In genomic region chr6:38921095-38921809, GRCm38 (mm10) we compare ENCODE assay signal across 10 mouse cellular contexts. TPM values are rescaled to one million over a fixed set of nuclear protein-coding genes. Genes with fewer than 3 reads are reported as not detected.
A peak's percentile ranks its signal among the peaks of the same experiment; 100 is the strongest.
DNase-seq lines count a peak whose midpoint lies in the region; ATAC-seq and TF ChIP-seq lines count a peak whose summit lies in the region.
"Had no signal": no experiment of that assay in that cellular context is flagged by ENCODE, and none has a peak within 500 bp of the region (broad histone marks: within the 10 kb centered on the region; RNA-seq: fewer than 3 reads in every experiment).

No protein-coding gene starts in this region.

- peak; percentile 27; the same call in 1 of the 2 replicates for ATAC-seq in heart, embryonic 12.5 days (ENCODE audit: insufficient number of reproducible peaks, low FRiP score)
- peak; percentile 67 for ATAC-seq in G1E (ENCODE audit: extremely low read depth, insufficient number of reproducible peaks, low FRiP score, poor library complexity, severe bottlenecking)
- ATAC-seq in liver, embryonic 16.5 days (ENCODE audit: low read depth), result peak; percentile 62

- H3K4me1 ChIP-seq in heart, embryonic 12.5 days (replicated peaks), result peaks cover 44% of the 10 kb centered on the region
- H3K4me1 ChIP-seq in G1E (ENCODE audit: insufficient read depth, low read depth, low read length), result peaks cover 95% of the 10 kb centered on the region
- H3K4me1 ChIP-seq in erythroblast, embryonic 14.5 days (ENCODE audit: control insufficient read depth), result peaks cover 100% of the 10 kb centered on the region
- peaks cover 92% of the 10 kb centered on the region for H3K4me1 ChIP-seq in liver, embryonic 16.5 days (ENCODE audit: control insufficient read depth, low read depth, low read length)

- WGBS in heart, embryonic 12.5 days, result 47% methylated on average over 17 of the region's 17 CpGs
- 34% methylated on average over 17 of the region's 17 CpGs for WGBS in liver, embryonic 16.5 days (ENCODE audit: insufficient replicate concordance)

- no peak for TF ChIP-seq CTCF in G1E (IDR thresholded peaks at IDR 0.05; ENCODE audit: low read depth, low read length)

- DNase-seq in heart, postnatal 25 days (ENCODE audit: low spot score), result no peak
- peak; percentile 41 for DNase-seq in G1E (ENCODE audit: low spot score)
- DNase-seq in left cerebral cortex, adult 18-20 months (ENCODE audit: low spot score in 2 of 2), result no peak
- no peak for DNase-seq in layer of hippocampus, postnatal 10 days (ENCODE audit: low spot score in 2 of 2)
- DNase-seq in right cerebral cortex, adult 18-20 months, result no peak
- DNase-seq: gastrocnemius, postnatal 36 days; layer of hippocampus, postnatal 36 days had no signal

- no peak overlapping the region for H3K9ac ChIP-seq in heart, embryonic 12.5 days
- H3K9ac ChIP-seq in liver, embryonic 16.5 days (ENCODE audit: low read depth, low read length), result peak overlapping the region; percentile 69

- H3K9me3 ChIP-seq in heart, embryonic 12.5 days (replicated peaks), result no peaks in the 10 kb centered on the region
- peaks cover 13% of the 10 kb centered on the region for H3K9me3 ChIP-seq in G1E (replicated peaks)
- H3K9me3 ChIP-seq in erythroblast, embryonic 14.5 days (ENCODE audit: control insufficient read depth, low read length), result no peaks in the 10 kb centered on the region
- no peaks in the 10 kb centered on the region for H3K9me3 ChIP-seq in liver, embryonic 16.5 days (replicated peaks; ENCODE audit: control insufficient read depth, low read length)

- H3K27me3 ChIP-seq in heart, embryonic 12.5 days (replicated peaks), result no peaks in the 10 kb centered on the region
- peaks cover 2% of the 10 kb centered on the region for H3K27me3 ChIP-seq in G1E (ENCODE audit: insufficient read depth, low read length)
- H3K27me3 ChIP-seq in erythroblast, embryonic 14.5 days (ENCODE audit: control insufficient read depth), result no peaks in the 10 kb centered on the region
- no peaks in the 10 kb centered on the region for H3K27me3 ChIP-seq in liver, embryonic 16.5 days (ENCODE audit: control insufficient read depth, insufficient read depth, low read depth, low read length)

- H3K4me2 ChIP-seq in heart, embryonic 12.5 days, result peak overlapping the region; percentile 25; the same call in 1 of the 2 replicates
- H3K4me2 ChIP-seq in liver, embryonic 16.5 days (ENCODE audit: low read depth, low read length), result peak overlapping the region; percentile 64

- H3K4me3 ChIP-seq in heart, embryonic 12.5 days, result no peak overlapping the region
- peak overlapping the region; percentile 52; the same call in 1 of the 2 replicates for H3K4me3 ChIP-seq in G1E (ENCODE audit: low read depth, low read length)
- H3K4me3 ChIP-seq in erythroblast, embryonic 14.5 days (replicated peaks), result peak overlapping the region; percentile 56
- H3K4me3 ChIP-seq in liver, embryonic 16.5 days (ENCODE audit: low read depth, low read length), result peak overlapping the region; percentile 14

- intact Hi-C loops in heart, postnatal 25 days (cut with DNase I), result no loop called here

- H3K27ac ChIP-seq in heart, embryonic 12.5 days (ENCODE audit: poor library complexity, severe bottlenecking), result peak overlapping the region; percentile 48
- H3K27ac ChIP-seq in liver, embryonic 16.5 days (ENCODE audit: low read length), result peak overlapping the region; percentile 100

- no peaks in the 10 kb centered on the region for H3K36me3 ChIP-seq in heart, embryonic 12.5 days
- H3K36me3 ChIP-seq in G1E (replicated peaks), result no peaks in the 10 kb centered on the region
- H3K36me3 ChIP-seq in erythroblast, embryonic 14.5 days (ENCODE audit: control insufficient read depth), result peaks cover 45% of the 10 kb centered on the region
- H3K36me3 ChIP-seq in liver, embryonic 16.5 days (ENCODE audit: control insufficient read depth, insufficient read depth), result no peaks in the 10 kb centered on the region

RNA-seq across cellular contexts. Expression of gene Hipk2, which starts 45.3 kb away (rescaled TPM):
- 12.5 and 15.2 TPM in 2 replicates for polyA plus RNA-seq in heart, embryonic 12.5 days (2016; fragmentation: Nextera tagmentation; extraction: Ambion mirVana)
- total RNA-seq in heart, postnatal 25 days (2021), result 10 to 100 TPM; 97.0 to 99.4 TPM
- total RNA-seq in G1E (2014; fragmentation: Nextera tagmentation) (97.9 and 113 TPM in 2 replicates), G1E (2017) (4.6 and 5.5 TPM in 2 replicates)
- 37.6 and 39.6 TPM in 2 replicates for polyA plus RNA-seq in G1E (2012)
- 16.6 and 18.6 TPM in 2 replicates for polyA plus RNA-seq in erythroblast, embryonic 14.5 days (2012)
- polyA plus RNA-seq in liver, embryonic 16.5 days (2015; fragmentation: Nextera tagmentation; extraction: Ambion mirVana), result 17.5 and 19.8 TPM in 2 replicates
- total RNA-seq in left cerebral cortex, adult 18-20 months (2021), result 10 to 100 TPM; 45.5 to 48.7 TPM
- total RNA-seq in layer of hippocampus, postnatal 10 days (2021), result 10 to 100 TPM; 51.0 to 54.3 TPM

RNA-seq across cellular contexts. Expression of gene Tbxas1, which starts 46.0 kb away (rescaled TPM):
- polyA plus RNA-seq in heart, embryonic 12.5 days (2016; fragmentation: Nextera tagmentation; extraction: Ambion mirVana), result 3.4 and 4.0 TPM in 2 replicates
- 1 to 10 TPM; 1.8 to 2.0 TPM for total RNA-seq in heart, postnatal 25 days (2021)
- total RNA-seq in G1E (2014; fragmentation: Nextera tagmentation), result 8.1 and 13.2 TPM in 2 replicates
- total RNA-seq in G1E (2017), result 3.2 and 3.5 TPM in 2 replicates
- polyA plus RNA-seq in G1E (2012), result 1.2 TPM in 2 replicates
- polyA plus RNA-seq in erythroblast, embryonic 14.5 days (2012), result 0.18 and 0.19 TPM in 2 replicates
- 10.8 and 12.8 TPM in 2 replicates for polyA plus RNA-seq in liver, embryonic 16.5 days (2015; fragmentation: Nextera tagmentation; extraction: Ambion mirVana)
- 1 to 10 TPM; 2.0 to 2.2 TPM for total RNA-seq in left cerebral cortex, adult 18-20 months (2021)
- 1 to 10 TPM; 2.0 to 3.6 TPM for total RNA-seq in layer of hippocampus, postnatal 10 days (2021)
